ENCODE assay signal across 21 mouse cellular contexts in the genomic region with DNA sequence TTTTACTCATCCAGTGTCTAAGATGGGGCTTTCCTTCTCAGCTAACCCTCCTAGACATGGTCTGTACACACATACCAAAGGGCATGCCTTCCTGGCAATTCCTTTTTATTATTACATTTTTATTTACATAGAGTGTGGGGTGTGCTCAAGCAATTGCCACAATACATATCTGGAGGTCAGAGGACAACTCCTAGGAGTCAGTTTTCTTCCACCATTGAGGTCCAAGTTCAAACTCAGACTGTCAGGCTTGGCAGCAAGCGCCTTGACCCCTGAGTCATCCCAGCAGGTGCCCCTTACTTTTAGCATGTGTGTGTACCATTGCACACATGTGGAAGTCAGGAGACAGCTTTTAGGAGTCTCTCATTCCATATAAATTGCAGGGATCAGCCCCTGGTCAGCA. TPM values are rescaled to one million over a fixed set of nuclear protein-coding genes. Genes with fewer than 3 reads are reported as not detected.
"Had no signal": no experiment of that assay in that cellular context is flagged by ENCODE, and none has a peak within 500 bp of the region (broad histone marks: within the 10 kb centered on the region; RNA-seq: fewer than 3 reads in every experiment).

No protein-coding gene starts in this region.

- H3K9me3 ChIP-seq: liver, embryonic 15.5 days; midbrain, embryonic 10.5 days; midbrain, embryonic 13.5 days; neural tube, embryonic 13.5 days; neural tube, embryonic 15.5 days; stomach, embryonic 15.5 days had no signal

- DNase-seq: lung, adult 18-20 months; lung, embryonic 14.5 days; lung, postnatal 10 days; lung, postnatal 4 days; right cerebral cortex, postnatal 14 days; spleen, adult 18-20 months; thymus, adult 2 months; thymus, postnatal 25 days; thymus, postnatal 4 days had no signal

- H3K27me3 ChIP-seq: liver, embryonic 15.5 days; midbrain, embryonic 13.5 days; neural tube, embryonic 13.5 days; neural tube, embryonic 15.5 days; stomach, embryonic 15.5 days had no signal

- ATAC-seq: midbrain, embryonic 13.5 days; midbrain, embryonic 16.5 days had no signal

- H3K4me1 ChIP-seq: liver, embryonic 15.5 days; midbrain, embryonic 10.5 days; midbrain, embryonic 13.5 days; neural tube, embryonic 13.5 days; neural tube, embryonic 15.5 days; stomach, embryonic 15.5 days had no signal

- H3K4me3 ChIP-seq: liver, embryonic 15.5 days; midbrain, embryonic 10.5 days; midbrain, embryonic 13.5 days; myocyte; neural tube, embryonic 13.5 days; neural tube, embryonic 15.5 days; stomach, embryonic 15.5 days had no signal

- H3K4me2 ChIP-seq: liver, embryonic 15.5 days; lung, embryonic 14.5 days; midbrain, embryonic 13.5 days; neural tube, embryonic 13.5 days; neural tube, embryonic 15.5 days; stomach, embryonic 15.5 days had no signal

- H3K9ac ChIP-seq: liver, embryonic 15.5 days; lung, embryonic 14.5 days; midbrain, embryonic 13.5 days; neural tube, embryonic 13.5 days; neural tube, embryonic 15.5 days; stomach, embryonic 15.5 days had no signal

- H3K27ac ChIP-seq: liver, embryonic 15.5 days; midbrain, embryonic 10.5 days; midbrain, embryonic 13.5 days; neural tube, embryonic 13.5 days; neural tube, embryonic 15.5 days; stomach, embryonic 15.5 days; stomach, postnatal 0 days had no signal

RNA-seq across cellular contexts. Expression of a gene that starts 54.5 kb away (rescaled TPM):
- polyA plus RNA-seq: liver, embryonic 15.5 days; lung, embryonic 14.5 days; lung, embryonic 16.5 days; midbrain, embryonic 10.5 days; midbrain, embryonic 13.5 days; midbrain, embryonic 16.5 days; myocyte; neural tube, embryonic 11.5 days; neural tube, embryonic 13.5 days; neural tube, embryonic 15.5 days; stomach, embryonic 15.5 days; stomach, postnatal 0 days; thymus, adult 2 months; urinary bladder, adult 2 months had no signal
